Mouse (Mus musculus): ENCODE results near the gene Farp1. TPM values are rescaled to one million over a fixed set of nuclear protein-coding genes. Genes with fewer than 3 reads are reported as not detected.

Gene Farp1
- polyA plus RNA-seq, 1 experiment: 28.8 TPM

GRCm38 (mm10) chr14:121255469-121255868 lies 220.5 kb downstream of the Farp1 start:
- 83% methylated on average over 13 of the region's 13 CpGs for WGBS
- no peak overlapping the region for H3K4me3 ChIP-seq (ENCODE audit: insufficient read depth, low read depth, low read length)

GRCm38 (mm10) chr14:121256896-121257295 lies 221.9 kb downstream of the Farp1 start:
- Histone ChIP-seq H3K4me1 (ENCODE audit: control insufficient read depth, insufficient read depth, low read length) (no peaks in the 10 kb centered on the region), H3K36me3 (ENCODE audit: control insufficient read depth, insufficient read depth, low read length) (no peaks in the 10 kb centered on the region), H3K27me3 (replicated peaks; ENCODE audit: control insufficient read depth, insufficient read depth, low read length) (no peaks in the 10 kb centered on the region), H3K27ac (ENCODE audit: insufficient read depth, low read depth, low read length) (no peak overlapping the region), H3K4me3 (ENCODE audit: insufficient read depth, low read depth, low read length) (no peak overlapping the region)
- TF ChIP-seq POLR2A (IDR thresholded peaks at IDR 0.05; ENCODE audit: low read depth, low read length) (no peak), CTCF (conservative IDR thresholded peaks at IDR 0.05; ENCODE audit: insufficient read depth, insufficient read length, low read depth, low read length) (no peak)
- 78% methylated on average over 7 of the region's 7 CpGs for WGBS
- no peak for DNase-seq

More at GRCm38 (mm10) chr14:121255469-121255868, 220.5 kb downstream of the Farp1 start:
- no peak for TF ChIP-seq POLR2A (IDR thresholded peaks at IDR 0.05; ENCODE audit: low read depth, low read length)
- TF ChIP-seq CTCF (conservative IDR thresholded peaks at IDR 0.05; ENCODE audit: insufficient read depth, insufficient read length, low read depth, low read length): no peak
- no peak for DNase-seq
- Histone ChIP-seq H3K36me3 (ENCODE audit: control insufficient read depth, insufficient read depth, low read length) (no peaks in the 10 kb centered on the region), H3K4me1 (ENCODE audit: control insufficient read depth, insufficient read depth, low read length) (no peaks in the 10 kb centered on the region), H3K27me3 (replicated peaks; ENCODE audit: control insufficient read depth, insufficient read depth, low read length) (no peaks in the 10 kb centered on the region), H3K27ac (ENCODE audit: insufficient read depth, low read depth, low read length) (no peak overlapping the region)

GRCm38 (mm10) chr14:121259332-121259731 lies 224.3 kb downstream of the Farp1 start:
- 90% methylated on average over 11 of the region's 11 CpGs for WGBS
- no peaks in the 10 kb centered on the region for H3K4me1 ChIP-seq (ENCODE audit: control insufficient read depth, insufficient read depth, low read length)
- H3K36me3 ChIP-seq (ENCODE audit: control insufficient read depth, insufficient read depth, low read length): no peaks in the 10 kb centered on the region

GRCm38 (mm10) chr14:121259789-121260188 lies 224.8 kb downstream of the Farp1 start:
- no peak overlapping the region for H3K4me3 ChIP-seq (ENCODE audit: insufficient read depth, low read depth, low read length)
- 61% methylated on average over 7 of the region's 7 CpGs for WGBS
- no peak overlapping the region for H3K27ac ChIP-seq (ENCODE audit: insufficient read depth, low read depth, low read length)
- no peaks in the 10 kb centered on the region for H3K4me1 ChIP-seq (ENCODE audit: control insufficient read depth, insufficient read depth, low read length)
- DNase-seq: peak; percentile 55
- H3K27me3 ChIP-seq (replicated peaks; ENCODE audit: control insufficient read depth, insufficient read depth, low read length): no peaks in the 10 kb centered on the region
- TF ChIP-seq CTCF (conservative IDR thresholded peaks at IDR 0.05; ENCODE audit: insufficient read depth, insufficient read length, low read depth, low read length) (peak; percentile 72), POLR2A (IDR thresholded peaks at IDR 0.05; ENCODE audit: low read depth, low read length) (no peak)
- H3K36me3 ChIP-seq (ENCODE audit: control insufficient read depth, insufficient read depth, low read length): no peaks in the 10 kb centered on the region

More at GRCm38 (mm10) chr14:121259332-121259731, 224.3 kb downstream of the Farp1 start:
- DNase-seq: no peak
- Histone ChIP-seq H3K4me3 (ENCODE audit: insufficient read depth, low read depth, low read length) (no peak overlapping the region), H3K27me3 (replicated peaks; ENCODE audit: control insufficient read depth, insufficient read depth, low read length) (no peaks in the 10 kb centered on the region), H3K27ac (ENCODE audit: insufficient read depth, low read depth, low read length) (no peak overlapping the region)
- TF ChIP-seq CTCF (conservative IDR thresholded peaks at IDR 0.05; ENCODE audit: insufficient read depth, insufficient read length, low read depth, low read length) (no peak), POLR2A (IDR thresholded peaks at IDR 0.05; ENCODE audit: low read depth, low read length) (no peak)

- Histone ChIP-seq H3K36me3 (ENCODE audit: control insufficient read depth, insufficient read depth, low read length) (no peaks in the 10 kb centered on the region), H3K4me3 (ENCODE audit: insufficient read depth, low read depth, low read length) (no peak overlapping the region), H3K27me3 (replicated peaks; ENCODE audit: control insufficient read depth, insufficient read depth, low read length) (no peaks in the 10 kb centered on the region), H3K27ac (ENCODE audit: insufficient read depth, low read depth, low read length) (no peak overlapping the region), H3K4me1 (ENCODE audit: control insufficient read depth, insufficient read depth, low read length) (no peaks in the 10 kb centered on the region)
- no peak for DNase-seq
- TF ChIP-seq POLR2A (IDR thresholded peaks at IDR 0.05; ENCODE audit: low read depth, low read length) (no peak), CTCF (conservative IDR thresholded peaks at IDR 0.05; ENCODE audit: insufficient read depth, insufficient read length, low read depth, low read length) (no peak)
- WGBS: 62% methylated on average over 5 of the region's 5 CpGs
Observed at GRCm38 (mm10) chr14:121261229-121261879, 226.4 kb downstream of the Farp1 start.

- WGBS: 71% methylated on average over 4 of the region's 4 CpGs
- DNase-seq: no peak
- Histone ChIP-seq H3K4me3 (ENCODE audit: insufficient read depth, low read depth, low read length) (no peak overlapping the region), H3K27me3 (replicated peaks; ENCODE audit: control insufficient read depth, insufficient read depth, low read length) (no peaks in the 10 kb centered on the region), H3K4me1 (ENCODE audit: control insufficient read depth, insufficient read depth, low read length) (no peaks in the 10 kb centered on the region), H3K36me3 (ENCODE audit: control insufficient read depth, insufficient read depth, low read length) (no peaks in the 10 kb centered on the region), H3K27ac (ENCODE audit: insufficient read depth, low read depth, low read length) (no peak overlapping the region)
- TF ChIP-seq POLR2A (IDR thresholded peaks at IDR 0.05; ENCODE audit: low read depth, low read length) (no peak), CTCF (conservative IDR thresholded peaks at IDR 0.05; ENCODE audit: insufficient read depth, insufficient read length, low read depth, low read length) (no peak)
Observed at GRCm38 (mm10) chr14:121262606-121263005, 227.6 kb downstream of the Farp1 start.

- TF ChIP-seq POLR2A (IDR thresholded peaks at IDR 0.05; ENCODE audit: low read depth, low read length): no peak
- TF ChIP-seq CTCF (conservative IDR thresholded peaks at IDR 0.05; ENCODE audit: insufficient read depth, insufficient read length, low read depth, low read length): no peak
- H3K4me1 ChIP-seq (ENCODE audit: control insufficient read depth, insufficient read depth, low read length): no peaks in the 10 kb centered on the region
- H3K36me3 ChIP-seq (ENCODE audit: control insufficient read depth, insufficient read depth, low read length): no peaks in the 10 kb centered on the region
- H3K4me3 ChIP-seq (ENCODE audit: insufficient read depth, low read depth, low read length): no peak overlapping the region
- H3K27ac ChIP-seq (ENCODE audit: insufficient read depth, low read depth, low read length): no peak overlapping the region
- 64% methylated on average over 2 of the region's 2 CpGs for WGBS
- H3K27me3 ChIP-seq (replicated peaks; ENCODE audit: control insufficient read depth, insufficient read depth, low read length): no peaks in the 10 kb centered on the region
- no peak for DNase-seq
Observed at GRCm38 (mm10) chr14:121263912-121264311, 228.9 kb downstream of the Farp1 start.
